21 mouse cellular contexts compared by ENCODE assay signal in genomic region chr5:33682963-33683362, GRCm38 (mm10). TPM values are rescaled to one million over a fixed set of nuclear protein-coding genes. Genes with fewer than 3 reads are reported as not detected.
DNase-seq lines count a peak whose midpoint lies in the region; ATAC-seq and TF ChIP-seq lines count a peak whose summit lies in the region.
"Had no signal": no experiment of that assay in that cellular context is flagged by ENCODE, and none has a peak within 500 bp of the region (broad histone marks: within the 10 kb centered on the region; RNA-seq: fewer than 3 reads in every experiment).

No protein-coding gene starts in this region.

- H3K4me3 ChIP-seq in CH12.LX (replicated peaks in 1 of 3; ENCODE audit: low read depth in 2 of 3, low read length in 2 of 3, poor library complexity in 1 of 3): no peak overlapping the region
- no peak overlapping the region for H3K4me3 ChIP-seq in forebrain, embryonic 11.5 days (ENCODE audit: low read depth, low read length)
- H3K4me3 ChIP-seq: embryonic facial prominence, embryonic 10.5 days; embryonic facial prominence, embryonic 12.5 days; forebrain, embryonic 12.5 days had no signal

- dilution Hi-C loops in CH12.LX (cut with MboI; ENCODE audit: extremely low pct_ligation_motif_present, extremely low pct_unique_long_range_greater_than_20kb, low sequenced_read_pairs): no loop called here

- H3K4me1 ChIP-seq in CH12.LX (ENCODE audit: control insufficient read depth in 1 of 2, insufficient read depth in 2 of 2): peaks cover 0 to 33% of the 10 kb centered on the region in 2 experiments; a peak in 2 of 4 replicates
- no peaks in the 10 kb centered on the region for H3K4me1 ChIP-seq in forebrain, embryonic 11.5 days (replicated peaks; ENCODE audit: control insufficient read depth, insufficient read depth, low read length)
- H3K4me1 ChIP-seq: embryonic facial prominence, embryonic 12.5 days had no signal

- H3K4me2 ChIP-seq in CH12.LX (ENCODE audit: insufficient read depth, low read depth, poor library complexity, severe bottlenecking): no peak overlapping the region
- H3K4me2 ChIP-seq in forebrain, embryonic 11.5 days (ENCODE audit: low read depth, low read length, severe bottlenecking): no peak overlapping the region
- H3K4me2 ChIP-seq: embryonic facial prominence, embryonic 12.5 days; forebrain, embryonic 12.5 days had no signal

- peaks cover 3% of the 10 kb centered on the region for H3K9me3 ChIP-seq in CH12.LX (replicated peaks; ENCODE audit: low read length)
- no peaks in the 10 kb centered on the region for H3K9me3 ChIP-seq in forebrain, embryonic 11.5 days (ENCODE audit: control insufficient read depth, low read length)
- H3K9me3 ChIP-seq: embryonic facial prominence, embryonic 10.5 days; embryonic facial prominence, embryonic 12.5 days; forebrain, embryonic 12.5 days had no signal

- DNase-seq in 416B (ENCODE audit: low read depth): peak; percentile 46
- DNase-seq in A20 (ENCODE audit: low read depth, low spot score): peak; percentile 71
- DNase-seq in CH12.LX (ENCODE audit: extremely low read depth): peak; percentile 38
- DNase-seq in splenic B cell, adult 2 months (ENCODE audit: low read depth, low spot score): peak; percentile 47
- no peak for DNase-seq in forebrain, embryonic 11.5 days (ENCODE audit: low spot score)
- DNase-seq in adrenal gland, postnatal 10 days: no peak
- no peak for DNase-seq in layer of hippocampus, postnatal 36 days
- DNase-seq: adrenal gland, adult 2 months; adrenal gland, postnatal 14 days; adrenal gland, postnatal 36 days; cerebellum, adult 11-12 months; cerebellum, adult 2 months; cerebellum, adult 9-10 months; cerebellum, postnatal 10 days; cerebellum, postnatal 25 days had no signal

- no peak for TF ChIP-seq RAD21 in CH12.LX (IDR thresholded peaks at IDR 0.05; ENCODE audit: low read depth, low read length)

- no peaks in the 10 kb centered on the region for H3K36me3 ChIP-seq in CH12.LX (replicated peaks in 1 of 2; ENCODE audit: control insufficient read depth in 1 of 2, insufficient read depth in 1 of 2, low read length in 1 of 2)
- H3K36me3 ChIP-seq in splenic B cell, adult 2 months (ENCODE audit: control insufficient read depth, insufficient read depth, low read length, poor library complexity, severe bottlenecking): no peaks in the 10 kb centered on the region
- H3K36me3 ChIP-seq in forebrain, embryonic 11.5 days (ENCODE audit: control insufficient read depth, insufficient read depth, low read length): no peaks in the 10 kb centered on the region
- H3K36me3 ChIP-seq: embryonic facial prominence, embryonic 10.5 days; embryonic facial prominence, embryonic 12.5 days; forebrain, embryonic 12.5 days had no signal

- TF ChIP-seq CTCF in CH12.LX (conservative IDR thresholded peaks at IDR 0.05 in 1 of 2, IDR thresholded peaks at IDR 0.05 in 1 of 2; ENCODE audit: low read depth in 2 of 2, low read length in 2 of 2): no peak

- no peak overlapping the region for H3K9ac ChIP-seq in CH12.LX (ENCODE audit: insufficient read depth, low read depth)
- no peak overlapping the region for H3K9ac ChIP-seq in forebrain, embryonic 11.5 days (ENCODE audit: low read length)
- H3K9ac ChIP-seq: embryonic facial prominence, embryonic 12.5 days; forebrain, embryonic 12.5 days had no signal

- no peaks in the 10 kb centered on the region for H3K79me2 ChIP-seq in CH12.LX (replicated peaks; ENCODE audit: control insufficient read depth, extremely low read depth, insufficient read depth, poor library complexity, severe bottlenecking)

- ATAC-seq in forebrain, embryonic 11.5 days (replicated peaks; ENCODE audit: low FRiP score): no peak
- ATAC-seq: activated CD4-positive, CD25-positive, alpha-beta regulatory T cell, adult 4 months; CD4-positive, CD25-positive, alpha-beta regulatory T cell, adult 4 months; Patski had no signal

- in situ Hi-C loops in CH12.LX (cut with MboI; ENCODE audit: low pct_ligation_motif_present, low pct_unique_long_range_greater_than_20kb, low sequenced_read_pairs): loop anchor here (5.0 kb wide), 1 partner anchor 59 kb away; no protein-coding TSS in a partner anchor

- H3K27me3 ChIP-seq in CH12.LX (replicated peaks): peaks cover 25% of the 10 kb centered on the region
- H3K27me3 ChIP-seq in splenic B cell, adult 2 months (ENCODE audit: control insufficient read depth, insufficient read depth, low read length, poor library complexity, severe bottlenecking): no peaks in the 10 kb centered on the region
- H3K27me3 ChIP-seq in forebrain, embryonic 11.5 days (ENCODE audit: control insufficient read depth, insufficient read depth, low read length): peaks cover 6% of the 10 kb centered on the region; the same call in 1 of the 2 replicates
- H3K27me3 ChIP-seq: embryonic facial prominence, embryonic 12.5 days; Patski had no signal

- 69% methylated on average over 4 of the region's 4 CpGs for WGBS in forebrain, embryonic 11.5 days

- no peak for TF ChIP-seq POLR2A in CH12.LX (IDR thresholded peaks at IDR 0.05; ENCODE audit: low read depth, low read length)

- no peak overlapping the region for H3K27ac ChIP-seq in CH12.LX (ENCODE audit: insufficient read depth, low read depth)
- H3K27ac ChIP-seq in forebrain, embryonic 11.5 days (ENCODE audit: low read depth, low read length): no peak overlapping the region
- H3K27ac ChIP-seq: embryonic facial prominence, embryonic 10.5 days; embryonic facial prominence, embryonic 12.5 days; forebrain, embryonic 12.5 days had no signal

- no peak for TF ChIP-seq EP300 in CH12.LX (IDR thresholded peaks at IDR 0.05; ENCODE audit: low read length)

TF ChIP-seq in CH12.LX, 34 proteins besides CTCF, POLR2A, EP300 and RAD21:
- no peak for TF ChIP-seq KAT2A (IDR thresholded peaks at IDR 0.05; ENCODE audit: insufficient replicate concordance, low read length)
- TF ChIP-seq MEF2A (IDR thresholded peaks at IDR 0.05; ENCODE audit: borderline replicate concordance, low read depth, low read length): no peak
- no peak for TF ChIP-seq USF1 (IDR thresholded peaks at IDR 0.05; ENCODE audit: low read depth, low read length)
- TF ChIP-seq RCOR1 (conservative IDR thresholded peaks at IDR 0.05; ENCODE audit: low read depth, low read length): no peak
- TF ChIP-seq MAZ (IDR thresholded peaks at IDR 0.05; ENCODE audit: low read depth, low read length): no peak
- no peak for TF ChIP-seq ZNF384 (IDR thresholded peaks at IDR 0.05; ENCODE audit: low read depth, low read length)
- TF ChIP-seq MAX (IDR thresholded peaks at IDR 0.05; ENCODE audit: low read length): no peak
- TF ChIP-seq IRF4 (IDR thresholded peaks at IDR 0.05; ENCODE audit: low read depth, low read length): no peak
- no peak for TF ChIP-seq E2F4 (IDR thresholded peaks at IDR 0.05; ENCODE audit: insufficient replicate concordance, low read depth, low read length)
- TF ChIP-seq USF2 (conservative IDR thresholded peaks at IDR 0.05; ENCODE audit: low read depth, low read length): no peak
- no peak for TF ChIP-seq UBTF (IDR thresholded peaks at IDR 0.05; ENCODE audit: low read depth, low read length)
- no peak for TF ChIP-seq ZC3H11A (IDR thresholded peaks at IDR 0.05; ENCODE audit: low read depth, low read length)
- TF ChIP-seq TBP (conservative IDR thresholded peaks at IDR 0.05; ENCODE audit: low read depth, low read length): no peak
- no peak for TF ChIP-seq CHD2 (IDR thresholded peaks at IDR 0.05; ENCODE audit: low read length)

RNA-seq across cellular contexts. Expression of gene Tmem129, which starts 24.7 kb away (rescaled TPM):
- total RNA-seq in CH12.LX (2012; rRNA removed) (14.8 and 15.2 TPM in 2 replicates), CH12.LX (2014; rRNA removed) (10.8 and 11.2 TPM in 2 replicates)
- 8.4 and 12.7 TPM in 2 replicates for polyA plus RNA-seq in CH12.LX (2012; ENCODE audit: insufficient read length, low read depth)
- polyA plus RNA-seq in forebrain, embryonic 11.5 days (2014; fragmentation: Nextera tagmentation; extraction: Ambion mirVana): 39.3 and 41.8 TPM in 2 replicates
- 10 to 100 TPM; 18.6 to 21.7 TPM for total RNA-seq in adrenal gland, postnatal 10 days (2021)
- total RNA-seq in layer of hippocampus, postnatal 36 days (2021): 10 to 100 TPM; 23.0 to 25.6 TPM

RNA-seq across cellular contexts. Expression of gene Tacc3, which starts 25.0 kb away (rescaled TPM):
- total RNA-seq in CH12.LX (2012; rRNA removed) (89.4 and 110 TPM in 2 replicates), CH12.LX (2014; rRNA removed) (186 and 202 TPM in 2 replicates)
- 160 and 175 TPM in 2 replicates for polyA plus RNA-seq in CH12.LX (2012; ENCODE audit: insufficient read length, low read depth)
- polyA plus RNA-seq in forebrain, embryonic 11.5 days (2014; fragmentation: Nextera tagmentation; extraction: Ambion mirVana): 331 and 332 TPM in 2 replicates
- 10 to 100 TPM; 24.0 to 31.5 TPM for total RNA-seq in adrenal gland, postnatal 10 days (2021)
- 1 to 10 TPM; 3.8 to 5.2 TPM for total RNA-seq in layer of hippocampus, postnatal 36 days (2021)

RNA-seq across cellular contexts. Expression of gene Slbp, which starts 30.6 kb away (rescaled TPM):
- 85.4 and 111 TPM in 2 replicates for total RNA-seq in CH12.LX (2012; rRNA removed)
- total RNA-seq in CH12.LX (2014; rRNA removed): 263 and 284 TPM in 2 replicates
- polyA plus RNA-seq in CH12.LX (2012; ENCODE audit: insufficient read length, low read depth): 117 and 148 TPM in 2 replicates
- 295 and 321 TPM in 2 replicates for polyA plus RNA-seq in forebrain, embryonic 11.5 days (2014; fragmentation: Nextera tagmentation; extraction: Ambion mirVana)
- 10 to 100 TPM; 50.1 to 56.5 TPM for total RNA-seq in adrenal gland, postnatal 10 days (2021)
- 10 to 100 TPM; 21.0 to 21.1 TPM for total RNA-seq in layer of hippocampus, postnatal 36 days (2021)

RNA-seq across cellular contexts. Expression of gene Fgfr3, which starts 38.5 kb away (rescaled TPM):
- total RNA-seq in CH12.LX (2012; rRNA removed): 0.76 and 1.2 TPM in 2 replicates
- total RNA-seq in CH12.LX (2014; rRNA removed): 0.12 and 0.19 TPM in 2 replicates
- polyA plus RNA-seq in CH12.LX (2012; ENCODE audit: insufficient read length, low read depth): 0.23 and 0.35 TPM in 2 replicates
- 100 and 105 TPM in 2 replicates for polyA plus RNA-seq in forebrain, embryonic 11.5 days (2014; fragmentation: Nextera tagmentation; extraction: Ambion mirVana)
- 1 to 10 TPM; 4.8 to 8.8 TPM for total RNA-seq in adrenal gland, postnatal 10 days (2021)
- 100 to 1,000 TPM; 116 to 133 TPM for total RNA-seq in layer of hippocampus, postnatal 36 days (2021)
- polyA plus RNA-seq: CD4-positive, CD25-positive, alpha-beta regulatory T cell, adult 4 months had no signal

RNA-seq across cellular contexts. Expression of gene Gm9903, which starts 53.2 kb away (rescaled TPM):
- total RNA-seq in CH12.LX (2012; rRNA removed): 0.08 and 0.21 TPM in 2 replicates
- total RNA-seq in CH12.LX (2014; rRNA removed): 0.16 and 0.22 TPM in 2 replicates
- 0.26 TPM in 1 of 2 replicates, not detected in the other for polyA plus RNA-seq in CH12.LX (2012; ENCODE audit: insufficient read length, low read depth)
- polyA plus RNA-seq in forebrain, embryonic 11.5 days (2014; fragmentation: Nextera tagmentation; extraction: Ambion mirVana): 0.48 and 0.55 TPM in 2 replicates
- under 1 TPM; 0.39 to 0.48 TPM for total RNA-seq in adrenal gland, postnatal 10 days (2021)
- 1 to 10 TPM in 1 of 2 experiments, under 1 TPM in 1; 0.70 to 1.3 TPM for total RNA-seq in layer of hippocampus, postnatal 36 days (2021)

Comparison
In these comparisons a context has a peak if more than half of its experiments do, and no peak if none do; other contexts are left out.
1. DNase-seq: peak in 416B (single experiment), A20 (single experiment), CH12.LX (single experiment) and splenic B cell, adult 2 months (single experiment); none in forebrain, embryonic 11.5 days (single experiment), adrenal gland, postnatal 10 days (single experiment) and layer of hippocampus, postnatal 36 days (0 of 2).
2. RNA of gene Tacc3, which starts 25.0 kb away (total RNA-seq): 89.4 to 202 TPM in CH12.LX and 24.0 to 31.5 TPM in adrenal gland, postnatal 10 days; 3.8 to 5.2 TPM in layer of hippocampus, postnatal 36 days; every median in the first group is over 4 times any median in the second.